ENCODE assay signal across 7 mouse cellular contexts in genomic region chr4:128734721-128735671, GRCm38 (mm10). TPM values are rescaled to one million over a fixed set of nuclear protein-coding genes. Genes with fewer than 3 reads are reported as not detected.
DNase-seq lines count a peak whose midpoint lies in the region; ATAC-seq and TF ChIP-seq lines count a peak whose summit lies in the region.

No protein-coding gene starts in this region.

- no peak for ATAC-seq in heart, embryonic 11.5 days (replicated peaks; ENCODE audit: insufficient number of reproducible peaks, low FRiP score, low TSS enrichment)
- peak; percentile 17 for ATAC-seq in kidney, embryonic 14.5 days (ENCODE audit: low FRiP score, low TSS enrichment)
- ATAC-seq in midbrain, embryonic 15.5 days (replicated peaks): no peak; the same call in 1 of the 2 replicates

- peak; percentile 86 to 91 for DNase-seq in B cell, adult 2 months
- DNase-seq in thymus, postnatal 4 days: peak; percentile 63
- DNase-seq in gastrocnemius, postnatal 14 days: no peak

- intact Hi-C loops in gastrocnemius, postnatal 14 days (cut with DNase I; ENCODE audit: low total_unique reads): no loop called here

- peaks cover 3% of the 10 kb centered on the region; the same call in 1 of the 2 replicates for H3K27me3 ChIP-seq in E14TG2a.4 (ENCODE audit: insufficient read depth, low read length)
- H3K27me3 ChIP-seq in heart, embryonic 11.5 days (ENCODE audit: control insufficient read depth, insufficient read depth, low read length): no peaks in the 10 kb centered on the region
- H3K27me3 ChIP-seq in kidney, embryonic 14.5 days (ENCODE audit: control insufficient read depth, insufficient read depth, low read length): no peaks in the 10 kb centered on the region
- no peaks in the 10 kb centered on the region for H3K27me3 ChIP-seq in midbrain, embryonic 15.5 days (replicated peaks)

- 0 out of 2 replicates have a peak overlapping the region, but pooled peaks have one; percentile 18 for H3K9ac ChIP-seq in heart, embryonic 11.5 days (ENCODE audit: low read depth, low read length)
- no peak overlapping the region; the same call in 1 of the 2 replicates for H3K9ac ChIP-seq in kidney, embryonic 14.5 days (ENCODE audit: low read depth, low read length)
- no peak overlapping the region for H3K9ac ChIP-seq in midbrain, embryonic 15.5 days

- peak overlapping the region; percentile 39 for H3K4me3 ChIP-seq in E14TG2a.4 (replicated peaks; ENCODE audit: low read length)
- H3K4me3 ChIP-seq in heart, embryonic 11.5 days (ENCODE audit: low read depth, low read length): no peak overlapping the region
- H3K4me3 ChIP-seq in kidney, embryonic 14.5 days (ENCODE audit: low read length): peak overlapping the region; percentile 5; the same call in 1 of the 2 replicates
- no peak overlapping the region for H3K4me3 ChIP-seq in midbrain, embryonic 15.5 days

- WGBS in heart, embryonic 11.5 days (ENCODE audit: insufficient replicate concordance): 82% methylated on average over 18 of the region's 18 CpGs
- WGBS in kidney, embryonic 14.5 days: 68% methylated on average over 18 of the region's 18 CpGs
- WGBS in midbrain, embryonic 15.5 days: 56% methylated on average over 18 of the region's 18 CpGs

- peaks cover 5% of the 10 kb centered on the region; the same call in 1 of the 2 replicates for H3K36me3 ChIP-seq in E14TG2a.4 (ENCODE audit: insufficient read depth, low read length)
- H3K36me3 ChIP-seq in heart, embryonic 11.5 days (ENCODE audit: control insufficient read depth, insufficient read depth, low read length): no peaks in the 10 kb centered on the region
- H3K36me3 ChIP-seq in kidney, embryonic 14.5 days (ENCODE audit: control insufficient read depth, insufficient read depth, low read length): peaks cover 17% of the 10 kb centered on the region; the same call in 1 of the 2 replicates
- H3K36me3 ChIP-seq in midbrain, embryonic 15.5 days (replicated peaks): 0 out of 2 replicates have a peak, but pooled peaks cover 4% of the 10 kb centered on the region

- TF ChIP-seq CTCF in E14TG2a.4 (conservative IDR thresholded peaks at IDR 0.05; ENCODE audit: low read length): no peak

- H3K4me2 ChIP-seq in heart, embryonic 11.5 days: peak overlapping the region; percentile 34; the same call in 1 of the 2 replicates
- 0 out of 2 replicates have a peak overlapping the region, but pooled peaks have one; percentile 3 for H3K4me2 ChIP-seq in kidney, embryonic 14.5 days (replicated peaks; ENCODE audit: low read depth, low read length)
- 0 out of 2 replicates have a peak overlapping the region, but pooled peaks have one; percentile 14 for H3K4me2 ChIP-seq in midbrain, embryonic 15.5 days

- peak overlapping the region; percentile 70 for H3K27ac ChIP-seq in heart, embryonic 11.5 days (ENCODE audit: low read depth, low read length)
- peak overlapping the region; percentile 71; the same call in 1 of the 2 replicates for H3K27ac ChIP-seq in kidney, embryonic 14.5 days (ENCODE audit: low read depth, low read length)
- peak overlapping the region; percentile 79 for H3K27ac ChIP-seq in midbrain, embryonic 15.5 days

- H3K4me1 ChIP-seq in E14TG2a.4 (replicated peaks; ENCODE audit: low read depth, low read length): peaks cover 58% of the 10 kb centered on the region
- H3K4me1 ChIP-seq in heart, embryonic 11.5 days (ENCODE audit: control insufficient read depth, insufficient read depth, low read length): peaks cover 72% of the 10 kb centered on the region
- peaks cover 71% of the 10 kb centered on the region for H3K4me1 ChIP-seq in kidney, embryonic 14.5 days (ENCODE audit: control insufficient read depth, insufficient read depth, low read length)
- peaks cover 81% of the 10 kb centered on the region for H3K4me1 ChIP-seq in midbrain, embryonic 15.5 days

- H3K9me3 ChIP-seq in E14TG2a.4 (ENCODE audit: low read length): no peaks in the 10 kb centered on the region
- H3K9me3 ChIP-seq in heart, embryonic 11.5 days (replicated peaks; ENCODE audit: control insufficient read depth, low read length): no peaks in the 10 kb centered on the region
- H3K9me3 ChIP-seq in kidney, embryonic 14.5 days (ENCODE audit: control insufficient read depth, low read length): no peaks in the 10 kb centered on the region
- no peaks in the 10 kb centered on the region for H3K9me3 ChIP-seq in midbrain, embryonic 15.5 days

RNA-seq across cellular contexts. Expression of gene A3galt2, which starts 20.2 kb away (rescaled TPM):
- 0.11 and 0.20 TPM in 2 replicates for polyA plus RNA-seq in heart, embryonic 11.5 days (2014; fragmentation: Nextera tagmentation; extraction: Ambion mirVana)
- polyA plus RNA-seq in kidney, embryonic 14.5 days (2014; fragmentation: Nextera tagmentation; extraction: Ambion mirVana): 0.23 and 0.49 TPM in 2 replicates
- polyA plus RNA-seq in midbrain, embryonic 15.5 days (2015; fragmentation: Nextera tagmentation; extraction: Ambion mirVana): 0.28 and 0.34 TPM in 2 replicates
- total RNA-seq in gastrocnemius, postnatal 14 days (2021): under 1 TPM; 0.06 to 0.18 TPM

Comparison
In these comparisons a context has a peak if more than half of its experiments do, and no peak if none do; other contexts are left out.
1. H3K4me3 ChIP-seq: peak in E14TG2a.4 (single experiment) and kidney, embryonic 14.5 days (single experiment); none in heart, embryonic 11.5 days (single experiment) and midbrain, embryonic 15.5 days (single experiment).
2. Peak in every context shown above with its lines, with median percentiles within 50 percentile points of each other: H3K27ac ChIP-seq and H3K4me2 ChIP-seq.